In the genomic region with DNA sequence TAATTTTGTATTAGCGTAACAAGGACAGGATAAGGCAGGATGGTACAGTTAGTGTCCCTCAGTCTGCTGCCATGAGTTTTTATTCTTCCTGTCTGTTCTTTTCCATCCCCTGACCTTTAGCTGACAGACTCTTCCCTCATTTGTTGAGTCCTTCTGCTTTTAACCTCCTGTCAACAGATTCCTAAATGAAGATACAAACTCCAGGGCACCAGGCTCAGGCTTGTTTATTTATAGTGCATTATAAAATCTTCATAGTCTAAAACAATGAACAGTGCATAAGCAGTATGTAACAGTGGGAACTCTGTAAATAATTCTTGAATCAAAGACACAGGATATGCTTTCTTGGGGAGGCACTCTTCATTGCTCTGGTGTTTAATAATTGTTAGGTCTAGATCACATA, we compare ENCODE assay signal across 23 mouse cellular contexts.
DNase-seq lines count a peak whose midpoint lies in the region; ATAC-seq and TF ChIP-seq lines count a peak whose summit lies in the region.
"Had no signal": no experiment of that assay in that cellular context is flagged by ENCODE, and none has a peak within 500 bp of the region (broad histone marks: within the 10 kb centered on the region; RNA-seq: fewer than 3 reads in every experiment).

No protein-coding gene starts in this region.

- no peaks in the 10 kb centered on the region for H3K4me1 ChIP-seq in kidney, postnatal 0 days (replicated peaks; ENCODE audit: insufficient read depth, low read length)
- H3K4me1 ChIP-seq in kidney, embryonic 16.5 days (ENCODE audit: insufficient read depth, low read length) = no peaks in the 10 kb centered on the region
- peaks cover 18% of the 10 kb centered on the region for H3K4me1 ChIP-seq in heart, embryonic 13.5 days
- peaks cover 11% of the 10 kb centered on the region for H3K4me1 ChIP-seq in heart, embryonic 16.5 days (ENCODE audit: control insufficient read depth, insufficient read depth, low read length)
- no peaks in the 10 kb centered on the region for H3K4me1 ChIP-seq in forebrain, embryonic 16.5 days (replicated peaks; ENCODE audit: control insufficient read depth, insufficient read depth, low read length)
- H3K4me1 ChIP-seq: embryonic facial prominence, embryonic 12.5 days; forebrain, embryonic 15.5 days; hindbrain, embryonic 15.5 days had no signal

- no peak overlapping the region for H3K27ac ChIP-seq in kidney, postnatal 0 days
- no peak overlapping the region for H3K27ac ChIP-seq in kidney, embryonic 16.5 days (ENCODE audit: low read length)
- peak overlapping the region; percentile 51 for H3K27ac ChIP-seq in heart, embryonic 13.5 days (replicated peaks)
- H3K27ac ChIP-seq in heart, embryonic 16.5 days (ENCODE audit: low read length) = peak overlapping the region; percentile 84
- H3K27ac ChIP-seq in forebrain, embryonic 16.5 days (ENCODE audit: low read length) = no peak overlapping the region
- H3K27ac ChIP-seq: embryonic facial prominence, embryonic 12.5 days; forebrain, embryonic 15.5 days; hindbrain, embryonic 15.5 days had no signal

- H3K9me3 ChIP-seq in kidney, postnatal 0 days (replicated peaks; ENCODE audit: low read length) = no peaks in the 10 kb centered on the region
- H3K9me3 ChIP-seq in kidney, embryonic 16.5 days (ENCODE audit: low read length) = no peaks in the 10 kb centered on the region
- H3K9me3 ChIP-seq in heart, embryonic 13.5 days = no peaks in the 10 kb centered on the region
- no peaks in the 10 kb centered on the region for H3K9me3 ChIP-seq in heart, embryonic 16.5 days (replicated peaks; ENCODE audit: control insufficient read depth, low read length)
- H3K9me3 ChIP-seq in forebrain, embryonic 16.5 days (ENCODE audit: control insufficient read depth, low read length) = no peaks in the 10 kb centered on the region
- H3K9me3 ChIP-seq: embryonic facial prominence, embryonic 12.5 days; forebrain, embryonic 15.5 days; hindbrain, embryonic 15.5 days had no signal

- H3K4me3 ChIP-seq in kidney, postnatal 0 days (replicated peaks; ENCODE audit: low read depth, low read length) = no peak overlapping the region
- no peak overlapping the region for H3K4me3 ChIP-seq in kidney, embryonic 16.5 days (ENCODE audit: low read length)
- H3K4me3 ChIP-seq in heart, embryonic 13.5 days = no peak overlapping the region
- no peak overlapping the region for H3K4me3 ChIP-seq in heart, embryonic 16.5 days (ENCODE audit: low read length)
- H3K4me3 ChIP-seq in forebrain, embryonic 16.5 days (replicated peaks; ENCODE audit: low read length) = no peak overlapping the region
- H3K4me3 ChIP-seq: embryonic facial prominence, embryonic 12.5 days; forebrain, embryonic 15.5 days; hindbrain, embryonic 15.5 days had no signal

- DNase-seq in heart, adult 8-10 months (ENCODE audit: low spot score) = peak; percentile 5
- no peak for DNase-seq in heart, postnatal 4 days
- DNase-seq in kidney, postnatal 0 days (ENCODE audit: low spot score) = peak; percentile 20
- DNase-seq in right cerebral cortex, adult 2 months (ENCODE audit: low spot score in 2 of 2) = no peak
- DNase-seq: adrenal gland, adult 8-10 months; adrenal gland, postnatal 36 days; cerebellum, adult 11 months; cerebellum, adult 8-10 months; cerebellum, postnatal 14 days; gastrocnemius, postnatal 10 days; kidney, adult 8-10 months; kidney, postnatal 10 days had no signal

- no peak overlapping the region for H3K9ac ChIP-seq in kidney, postnatal 0 days (ENCODE audit: low read depth, low read length)
- no peak overlapping the region for H3K9ac ChIP-seq in kidney, embryonic 16.5 days (replicated peaks; ENCODE audit: low read length)
- H3K9ac ChIP-seq in heart, embryonic 13.5 days = no peak overlapping the region
- H3K9ac ChIP-seq in heart, embryonic 16.5 days (ENCODE audit: low read length) = no peak overlapping the region
- H3K9ac ChIP-seq in forebrain, embryonic 16.5 days (replicated peaks; ENCODE audit: low read depth, low read length) = no peak overlapping the region
- H3K9ac ChIP-seq: embryonic facial prominence, embryonic 12.5 days; forebrain, embryonic 15.5 days; hindbrain, embryonic 15.5 days had no signal

- 87% methylated on average over 1 of the region's 1 CpGs for WGBS in kidney, postnatal 0 days
- 96% methylated on average over 1 of the region's 1 CpGs for WGBS in kidney, embryonic 16.5 days
- 65% methylated on average over 1 of the region's 1 CpGs for WGBS in heart, embryonic 13.5 days
- 59% methylated on average over 1 of the region's 1 CpGs for WGBS in heart, embryonic 16.5 days
- WGBS in forebrain, embryonic 16.5 days = 92% methylated on average over 1 of the region's 1 CpGs

- ATAC-seq in kidney, postnatal 0 days (replicated peaks; ENCODE audit: low FRiP score, low read depth) = no peak
- no peak for ATAC-seq in kidney, embryonic 16.5 days (ENCODE audit: low FRiP score, low TSS enrichment)
- no peak for ATAC-seq in heart, embryonic 13.5 days (ENCODE audit: extremely low read depth, insufficient number of reproducible peaks, low FRiP score, low TSS enrichment)
- peak; percentile 81 for ATAC-seq in heart, embryonic 16.5 days (replicated peaks; ENCODE audit: extremely low read depth, insufficient read depth, low FRiP score)
- ATAC-seq in forebrain, embryonic 16.5 days = no peak
- ATAC-seq: forebrain, embryonic 15.5 days; inflammation-experienced regulatory T-cells, adult 6 months; intestine, postnatal 0 days; Patski had no signal

- H3K4me2 ChIP-seq in kidney, postnatal 0 days (ENCODE audit: low read length) = no peak overlapping the region
- H3K4me2 ChIP-seq in kidney, embryonic 16.5 days (replicated peaks; ENCODE audit: low read depth, low read length) = no peak overlapping the region
- no peak overlapping the region for H3K4me2 ChIP-seq in heart, embryonic 13.5 days
- no peak overlapping the region for H3K4me2 ChIP-seq in heart, embryonic 16.5 days (ENCODE audit: low read depth, low read length)
- H3K4me2 ChIP-seq in forebrain, embryonic 16.5 days (ENCODE audit: low read length) = no peak overlapping the region
- H3K4me2 ChIP-seq: embryonic facial prominence, embryonic 12.5 days; forebrain, embryonic 15.5 days; hindbrain, embryonic 15.5 days had no signal

- H3K27me3 ChIP-seq in kidney, postnatal 0 days (ENCODE audit: insufficient read depth, low read length) = no peaks in the 10 kb centered on the region
- no peaks in the 10 kb centered on the region for H3K27me3 ChIP-seq in kidney, embryonic 16.5 days (ENCODE audit: insufficient read depth, low read length)
- no peaks in the 10 kb centered on the region for H3K27me3 ChIP-seq in heart, embryonic 13.5 days (replicated peaks)
- H3K27me3 ChIP-seq in heart, embryonic 16.5 days (ENCODE audit: control insufficient read depth, insufficient read depth, low read length) = no peaks in the 10 kb centered on the region
- H3K27me3 ChIP-seq in forebrain, embryonic 16.5 days (replicated peaks; ENCODE audit: control insufficient read depth, insufficient read depth, low read length) = no peaks in the 10 kb centered on the region
- H3K27me3 ChIP-seq: CH12.LX; embryonic facial prominence, embryonic 12.5 days; forebrain, embryonic 15.5 days; hindbrain, embryonic 15.5 days; Patski had no signal

- H3K36me3 ChIP-seq in kidney, postnatal 0 days (ENCODE audit: insufficient read depth, low read length) = no peaks in the 10 kb centered on the region
- no peaks in the 10 kb centered on the region for H3K36me3 ChIP-seq in kidney, embryonic 16.5 days (ENCODE audit: insufficient read depth, low read length)
- no peaks in the 10 kb centered on the region for H3K36me3 ChIP-seq in heart, embryonic 13.5 days
- H3K36me3 ChIP-seq in heart, embryonic 16.5 days (ENCODE audit: control insufficient read depth, insufficient read depth) = no peaks in the 10 kb centered on the region
- H3K36me3 ChIP-seq in forebrain, embryonic 16.5 days (ENCODE audit: control insufficient read depth, insufficient read depth) = no peaks in the 10 kb centered on the region
- H3K36me3 ChIP-seq: embryonic facial prominence, embryonic 12.5 days; forebrain, embryonic 15.5 days; hindbrain, embryonic 15.5 days had no signal

- no peak for TF ChIP-seq CTCF in kidney, postnatal 0 days (IDR thresholded peaks at IDR 0.05; ENCODE audit: low read depth)

Comparison
In these comparisons a context has a peak if more than half of its experiments do, and no peak if none do; other contexts are left out.
1. DNase-seq: peak in heart, adult 8-10 months (single experiment) and kidney, postnatal 0 days (single experiment); none in heart, postnatal 4 days (single experiment) and right cerebral cortex, adult 2 months (0 of 2).
2. H3K27ac ChIP-seq: peak in heart, embryonic 13.5 days (single experiment) and heart, embryonic 16.5 days (single experiment); none in kidney, postnatal 0 days (single experiment), kidney, embryonic 16.5 days (single experiment) and forebrain, embryonic 16.5 days (single experiment).